Mouse (Mus musculus): ENCODE data around the gene Zc3hc1.
"Not testable (repeated sequence)": the region's sequence is repeated elsewhere in the genome, so short reads cannot be mapped to it uniquely, and the experiment has no call there.

Gene Zc3hc1

DNA sequence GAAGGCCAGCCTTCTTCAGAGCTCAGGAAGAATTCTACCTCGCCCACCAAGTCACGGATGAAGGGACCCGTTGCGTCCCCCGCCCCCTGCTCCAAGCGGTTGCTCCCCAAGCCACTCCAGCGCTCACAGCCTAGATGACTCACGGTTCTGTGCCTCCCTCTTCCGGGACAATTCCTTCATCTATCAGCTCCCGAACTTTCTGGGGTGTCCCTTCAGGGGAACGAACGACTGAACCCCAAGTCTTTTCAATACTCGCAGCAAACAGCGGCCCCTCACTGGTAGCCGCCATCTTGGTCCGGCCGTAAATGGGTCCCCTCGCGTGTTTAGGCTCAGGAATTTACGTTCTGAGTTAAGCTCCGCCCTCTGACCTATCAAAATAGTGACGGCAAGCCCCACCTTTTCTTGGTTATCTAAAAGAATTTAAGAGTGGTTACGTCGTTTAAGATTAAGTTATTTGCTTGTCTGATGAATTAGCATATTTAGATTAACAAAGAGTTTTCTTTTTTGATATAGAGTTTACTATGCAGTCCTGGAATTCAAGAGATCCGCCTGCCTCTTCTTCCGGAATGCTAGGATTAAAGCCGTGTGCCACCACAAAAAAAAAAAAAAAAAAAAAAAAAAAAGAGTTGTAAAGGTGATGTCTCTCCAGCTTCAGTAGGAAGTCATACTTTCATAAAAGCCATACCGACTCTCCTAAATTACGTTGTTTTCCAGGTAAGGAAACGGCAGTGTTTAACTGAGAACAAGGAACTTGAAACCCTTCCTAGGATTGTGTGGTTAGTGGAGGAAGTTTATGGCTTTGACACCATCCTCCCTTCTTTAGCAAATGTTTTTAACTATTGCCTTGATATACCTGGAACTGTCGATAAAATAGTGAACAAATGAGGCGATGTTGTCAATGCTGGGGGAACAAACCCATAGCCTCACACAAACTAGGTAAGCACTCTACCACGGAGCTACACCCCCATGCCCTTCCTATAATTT is at the start of gene Zc3hc1:
TSS of gene Zc3hc1 (minus strand) at position 315 of the 984 bp plus-strand sequence.
- peak; percentile 64 for DNase-seq (ENCODE audit: low spot score)

- DNase-seq (ENCODE audit: low spot score) = no peak
Measured at GRCm38 (mm10) chr6:30439576-30439975, 48.7 kb upstream of the Zc3hc1 start.

- DNase-seq (ENCODE audit: low spot score) = no peak
Measured at GRCm38 (mm10) chr6:30437054-30437453, 46.2 kb upstream of the Zc3hc1 start.

GRCm38 (mm10) chr6:30436476-30436875 is 45.6 kb upstream of the Zc3hc1 start:
- no peak for DNase-seq (ENCODE audit: low spot score)

DNA sequence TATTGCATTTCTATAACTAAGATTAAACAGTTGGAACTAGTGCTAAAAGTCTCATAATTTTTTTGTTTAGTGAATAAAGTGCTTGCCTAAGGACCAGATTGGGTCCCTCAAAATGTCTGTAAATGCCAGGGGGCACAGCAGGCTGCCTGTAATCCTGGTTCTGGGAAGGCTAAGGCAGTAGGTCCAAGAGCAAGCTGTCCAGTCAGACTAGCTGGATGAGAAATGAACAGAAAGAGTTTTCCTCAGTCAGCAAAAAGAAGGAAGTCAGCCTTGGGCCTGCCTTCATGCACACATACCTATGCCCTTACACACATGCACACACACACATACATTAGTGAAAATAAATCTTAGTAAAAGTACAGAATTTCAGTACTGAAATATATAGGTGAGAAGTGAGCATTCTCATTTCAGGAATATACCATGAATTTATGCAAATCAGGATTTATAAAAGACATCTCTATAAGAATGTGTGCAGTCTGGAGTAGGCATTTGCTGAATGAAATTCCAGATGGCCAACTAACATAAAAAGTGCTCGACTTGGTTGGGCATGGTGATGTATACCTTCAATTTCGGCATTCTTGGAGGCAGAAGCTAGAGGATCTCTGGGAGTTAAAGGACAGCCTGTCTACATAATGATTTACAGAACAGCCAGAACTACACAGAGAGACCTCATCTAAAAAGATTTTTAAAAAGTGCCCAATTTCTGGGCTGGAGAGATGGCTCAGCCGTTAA is 41.8 kb upstream of the Zc3hc1 start:
- no peak for DNase-seq (ENCODE audit: low spot score)

- DNase-seq (ENCODE audit: low spot score) = no peak
Measured at GRCm38 (mm10) chr6:30416801-30417200, 26.0 kb upstream of the Zc3hc1 start.

DNA sequence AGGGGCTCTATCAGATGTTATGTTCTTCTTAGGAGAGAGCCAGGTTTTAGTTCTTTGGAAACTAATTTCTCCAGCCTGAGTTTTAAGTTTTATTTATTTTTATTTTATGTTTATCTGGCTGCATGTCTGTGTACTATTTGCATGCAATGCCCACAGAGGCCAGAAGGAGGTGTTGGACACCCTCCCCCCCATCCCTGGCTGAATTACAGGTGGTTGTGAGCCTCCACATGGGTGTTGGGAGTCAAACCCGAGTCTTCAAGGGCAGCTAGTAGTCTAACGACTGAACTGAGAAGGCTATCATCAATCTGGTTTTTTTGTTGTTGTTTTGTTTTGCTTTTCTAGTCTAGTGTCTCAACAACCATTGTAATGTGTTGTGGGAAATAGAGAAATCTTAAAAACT is 25.3 kb upstream of the Zc3hc1 start:
- no peak for DNase-seq (ENCODE audit: low spot score)

DNA sequence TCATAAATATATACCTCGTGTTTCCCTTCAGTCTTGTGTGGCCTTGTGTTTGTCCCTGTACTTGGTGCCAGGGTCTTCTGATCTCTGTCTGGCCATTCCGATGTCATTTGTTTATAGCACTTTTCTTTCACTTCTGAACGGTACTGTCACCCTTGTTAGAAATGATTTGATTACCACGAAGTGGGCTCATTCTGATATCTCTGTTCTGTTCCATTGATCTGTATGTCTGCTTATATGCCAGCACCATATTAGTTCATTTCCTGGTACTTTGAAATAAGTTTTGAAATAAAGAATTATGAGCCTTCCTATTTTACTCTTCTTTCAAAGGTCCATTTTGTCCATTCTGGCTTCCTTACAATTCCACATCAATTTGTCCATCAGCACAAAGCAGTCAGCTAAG is 20.5 kb upstream of the Zc3hc1 start:
- DNase-seq (ENCODE audit: low spot score) = no peak

- no peak for DNase-seq (ENCODE audit: low spot score)
Measured at GRCm38 (mm10) chr6:30409399-30410093, 18.7 kb upstream of the Zc3hc1 start.

DNA sequence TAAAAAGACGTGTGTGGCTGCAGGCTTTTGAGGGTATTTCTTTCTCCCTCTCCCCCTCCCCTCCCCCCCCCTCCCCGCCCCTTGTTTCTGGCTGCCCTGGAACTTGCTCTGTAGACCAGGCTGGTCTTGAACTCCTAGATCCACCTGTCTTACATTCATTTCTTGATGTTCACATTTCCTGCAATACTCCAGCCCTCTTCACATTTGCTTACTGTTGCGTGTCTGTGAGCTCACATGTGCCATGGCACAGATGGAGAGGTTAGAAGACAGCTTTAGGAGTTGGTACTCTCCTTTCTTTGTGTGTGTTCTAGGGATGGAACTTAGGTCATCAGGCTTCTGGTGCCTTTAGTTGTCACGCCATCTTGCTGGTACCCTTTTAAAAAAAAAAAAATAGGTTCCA is 17.4 kb upstream of the Zc3hc1 start:
- no peak for DNase-seq (ENCODE audit: low spot score)

GRCm38 (mm10) chr6:30404671-30405070 is 13.8 kb upstream of the Zc3hc1 start:
- DNase-seq (ENCODE audit: low spot score) = no peak

GRCm38 (mm10) chr6:30403465-30403864 is 12.6 kb upstream of the Zc3hc1 start:
- DNase-seq (ENCODE audit: low spot score) = peak; percentile 78

DNA sequence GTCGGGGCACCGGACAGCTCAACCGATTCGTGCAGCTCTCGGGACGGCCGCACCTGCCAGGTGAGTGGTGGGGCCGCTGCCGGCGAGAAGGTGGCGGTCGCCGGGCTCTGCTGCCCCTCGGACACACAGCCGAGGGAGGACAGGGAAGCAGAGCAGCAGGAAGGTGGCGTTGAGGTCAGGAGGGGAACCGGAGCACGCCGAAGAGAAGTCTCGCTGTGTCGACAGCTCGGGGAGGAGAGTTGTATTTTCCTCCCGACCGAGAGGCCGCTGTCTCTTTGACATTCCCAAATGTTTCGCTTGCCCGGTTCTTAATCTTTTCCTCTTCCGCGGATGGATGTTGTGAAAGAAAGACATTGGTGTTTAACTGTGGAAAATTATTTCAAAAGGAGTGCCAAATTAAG is 11.3 kb upstream of the Zc3hc1 start:
- no peak for DNase-seq (ENCODE audit: low spot score)

DNA sequence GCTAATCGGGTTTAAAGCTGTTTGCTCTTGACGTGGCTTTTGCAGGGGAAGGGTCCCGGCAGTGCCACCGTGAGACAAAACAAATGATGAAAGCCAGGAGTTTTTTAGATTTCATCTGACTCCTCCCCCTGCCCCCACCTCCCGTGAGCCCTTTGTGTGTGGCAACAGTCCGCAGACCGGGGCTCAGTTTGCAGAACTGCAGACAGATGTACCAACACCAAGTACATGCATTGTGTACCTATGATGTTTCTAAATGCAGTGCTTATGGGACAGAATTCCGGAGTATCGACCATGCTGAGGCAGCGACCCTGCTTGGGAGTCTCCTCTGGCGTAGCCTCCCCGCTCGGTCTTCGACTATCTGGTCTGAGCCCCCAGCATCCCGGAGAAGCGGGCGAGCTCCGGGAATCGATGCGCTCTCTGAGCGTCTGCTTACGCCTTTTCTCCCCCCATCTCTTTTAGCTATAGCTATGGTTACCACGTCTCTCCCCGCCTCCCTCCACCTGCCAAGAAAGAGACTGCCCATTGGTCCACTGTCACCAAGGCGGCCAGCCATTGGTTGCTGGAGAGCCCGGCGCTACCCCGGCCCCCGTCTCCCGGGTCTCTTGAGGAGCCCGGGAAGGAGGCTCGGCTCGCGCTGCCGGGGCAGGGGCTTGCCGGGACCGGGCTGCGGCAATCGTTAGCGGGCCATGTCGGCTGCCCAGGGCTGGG is 10.6 kb upstream of the Zc3hc1 start, which contains the start of gene Klhdc10:
TSS of gene Klhdc10 (plus strand) at position 561 of the 708 bp plus-strand sequence.
- peak; percentile 98 for DNase-seq (ENCODE audit: low spot score)

DNA sequence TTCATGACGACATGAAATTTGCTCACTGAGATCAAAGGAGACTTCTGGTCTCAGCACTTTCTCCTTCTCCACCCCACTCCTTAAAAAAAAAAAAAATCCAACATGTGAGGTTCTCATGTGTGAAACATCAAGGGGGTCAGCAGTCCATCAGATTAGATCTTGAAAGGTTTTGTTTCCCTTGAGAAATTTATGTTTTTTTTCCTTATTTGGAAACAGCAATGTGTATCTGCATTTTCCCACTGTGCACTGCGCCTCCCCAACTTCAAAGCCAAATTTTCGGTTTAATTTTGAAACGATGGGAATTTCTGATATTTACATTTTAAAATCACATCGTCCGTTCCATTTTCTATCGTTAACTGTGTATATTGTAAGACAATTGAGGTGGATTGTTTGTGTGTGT is 9.9 kb upstream of the Zc3hc1 start:
- no peak for DNase-seq (ENCODE audit: low spot score)

DNA sequence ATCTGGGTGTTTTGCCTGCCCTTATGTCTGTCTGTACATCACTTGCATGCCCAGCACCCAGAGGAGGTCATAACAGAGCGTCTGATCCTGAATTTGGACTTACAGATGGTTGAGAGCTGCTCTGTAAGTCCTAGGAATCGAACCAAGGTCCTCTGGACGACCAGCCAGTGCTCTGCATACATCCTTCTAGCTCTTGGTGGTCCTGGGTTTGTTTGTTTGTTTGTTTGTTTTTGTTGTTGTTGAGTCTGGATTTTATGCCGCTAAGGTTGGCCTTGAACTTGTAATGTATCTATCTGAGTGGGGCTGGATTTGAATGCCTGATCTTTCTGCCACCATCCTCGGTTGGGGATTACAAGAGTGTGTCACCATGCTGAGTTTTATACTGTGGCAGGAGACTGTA is 9.3 kb upstream of the Zc3hc1 start:
- no peak for DNase-seq (ENCODE audit: low spot score)

- no peak for DNase-seq (ENCODE audit: low spot score)
Measured at GRCm38 (mm10) chr6:30391996-30392395, 1.2 kb upstream of the Zc3hc1 start.

DNA sequence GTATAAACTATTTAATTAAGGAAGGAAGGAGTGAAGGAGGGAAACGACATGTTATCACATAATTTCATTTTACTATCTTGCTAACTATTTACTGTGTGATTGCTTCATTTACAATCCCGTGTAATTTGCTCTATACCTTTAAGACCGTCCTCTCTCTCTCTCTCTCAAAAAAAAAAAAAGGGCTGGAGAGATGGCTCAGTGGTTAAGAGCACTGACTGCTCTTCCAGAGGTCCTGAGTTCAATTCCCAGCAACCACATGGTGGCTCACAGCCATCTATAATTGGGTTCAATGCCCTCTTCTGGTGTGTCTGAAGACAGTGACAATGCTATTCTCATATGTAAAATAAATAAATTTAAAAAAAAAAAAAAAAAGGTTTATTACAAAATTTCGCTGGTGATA is 557 bp downstream of the Zc3hc1 start:
- DNase-seq (ENCODE audit: low spot score) = not testable (repeated sequence)

GRCm38 (mm10) chr6:30381116-30381515 is 9.7 kb downstream of the Zc3hc1 start:
- no peak for DNase-seq (ENCODE audit: low spot score)

- no peak for DNase-seq (ENCODE audit: low spot score)
Measured at GRCm38 (mm10) chr6:30375791-30376190, 15.0 kb downstream of the Zc3hc1 start.

GRCm38 (mm10) chr6:30374731-30375510 is 15.9 kb downstream of the Zc3hc1 start:
- DNase-seq (ENCODE audit: low spot score) = no peak
